Mouse (Mus musculus) kidney, postnatal 4 days (tissue): ENCODE data around the gene Tmem233.

Source experiments
- DNase-seq, 2 experiments: peaks; one replicate each; pipeline ENCODE4 v3.0.0; 2021; ENCODE audit warnings: mixed read lengths in 2 of 2

Tmem233 gene

DNA sequence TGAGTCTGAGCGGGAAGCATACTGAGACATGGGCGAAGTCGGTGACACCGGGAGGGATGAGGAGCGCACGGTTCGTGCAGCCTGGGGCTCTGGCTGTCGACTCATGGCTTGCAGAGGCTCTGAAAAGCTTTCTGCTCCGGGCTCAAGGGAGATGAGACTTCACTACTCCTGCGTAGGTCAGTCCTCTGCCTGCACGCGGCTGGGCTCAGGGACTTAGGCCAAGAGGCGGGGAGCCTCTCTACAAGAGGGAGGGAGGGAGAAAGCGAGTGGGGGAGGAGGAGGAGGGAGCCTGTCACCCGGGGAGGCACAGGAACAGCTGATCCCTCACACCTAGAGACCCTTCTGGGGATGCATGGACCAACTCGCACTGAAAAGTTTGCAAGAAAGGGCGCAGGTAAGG is at the start of gene Tmem233:
TSS of gene Tmem233 (minus strand) at position 164 of the 400 bp plus-strand sequence.
- DNase-seq = peak; percentile 2 to 10

DNA sequence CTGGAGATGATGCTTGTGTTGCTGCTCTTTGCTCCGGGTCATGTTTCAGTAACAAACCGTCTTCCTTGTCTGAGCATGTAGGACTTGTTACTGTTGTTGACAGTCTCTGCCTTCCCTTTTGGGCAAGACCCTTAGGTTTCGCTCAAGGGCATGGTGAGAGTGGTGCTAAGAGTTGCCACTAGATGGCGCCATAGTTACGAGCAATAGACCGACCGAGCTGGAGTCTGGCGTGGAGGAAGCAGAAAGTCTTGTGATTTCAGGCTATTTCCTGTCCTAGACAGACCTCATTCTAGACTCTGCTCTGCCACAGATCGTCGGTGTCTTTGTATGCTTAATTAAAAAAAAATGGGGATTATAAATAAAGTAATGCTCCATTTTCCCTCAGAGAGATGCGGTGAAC is 40.3 kb upstream of the Tmem233 start:
- peak; percentile 84 to 86 for DNase-seq

DNA sequence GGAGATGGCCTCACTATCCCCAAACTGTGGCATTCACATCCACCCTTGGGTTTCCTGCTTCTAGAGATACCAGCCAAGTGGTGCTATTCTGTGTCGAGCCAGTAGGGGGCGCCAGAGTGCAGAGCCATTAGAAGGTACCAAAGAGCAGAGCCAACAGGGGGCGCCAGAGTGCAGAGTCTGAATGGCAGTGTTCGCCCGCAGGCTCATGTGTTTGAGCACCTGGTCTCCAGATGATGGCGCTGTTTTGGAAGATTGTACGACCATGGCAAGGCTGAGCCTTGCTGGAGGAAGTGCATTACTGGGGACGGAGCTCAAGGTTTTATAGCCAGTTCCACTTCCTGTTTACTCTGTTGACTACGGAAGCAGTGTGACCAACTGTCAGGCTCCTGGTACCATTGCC is 33.5 kb upstream of the Tmem233 start:
- DNase-seq = peak; percentile 63 to 68

DNA sequence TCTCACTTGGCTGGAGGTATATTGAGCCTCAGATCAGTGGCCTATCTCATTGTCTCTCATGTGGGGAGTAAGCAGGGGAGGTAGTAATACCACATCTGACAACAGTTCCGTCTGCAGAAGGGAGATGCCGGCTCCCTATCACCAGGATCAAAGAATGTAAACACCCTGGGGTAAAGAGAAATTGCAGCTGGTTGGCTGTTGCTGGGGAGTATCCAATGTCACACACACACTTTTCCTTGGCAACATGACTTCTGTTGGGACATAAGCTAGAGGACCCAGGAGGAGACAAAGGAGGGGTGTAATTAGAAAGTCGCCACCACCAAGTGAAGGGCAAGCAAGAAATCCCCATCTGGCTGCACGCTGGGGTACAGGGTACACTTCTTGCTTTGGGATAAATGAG is 33.1 kb upstream of the Tmem233 start:
- DNase-seq = no peak

GRCm38 (mm10) chr5:116115071-116115834 is 32.2 kb upstream of the Tmem233 start:
- DNase-seq = no peak

DNA sequence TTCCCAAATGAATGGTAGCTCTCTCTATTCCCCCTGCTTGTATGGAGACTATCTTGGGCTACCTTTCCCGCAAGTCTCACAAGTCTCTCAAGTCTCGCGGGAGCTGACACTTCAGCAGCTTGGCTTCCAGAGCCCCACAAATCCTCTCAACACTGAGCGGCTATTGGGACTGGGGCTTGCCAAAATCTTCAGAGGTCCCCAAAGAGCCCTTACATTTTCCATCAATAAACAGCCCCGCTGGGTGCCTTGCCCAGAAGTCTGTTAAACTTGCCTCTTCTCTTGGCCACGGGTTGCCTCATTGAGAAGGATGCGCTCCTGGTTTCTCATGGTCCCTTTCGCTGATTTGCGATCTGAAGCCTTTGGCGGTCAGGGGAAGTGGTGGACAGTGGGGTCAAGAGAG is 25.6 kb upstream of the Tmem233 start:
- no peak for DNase-seq

DNA sequence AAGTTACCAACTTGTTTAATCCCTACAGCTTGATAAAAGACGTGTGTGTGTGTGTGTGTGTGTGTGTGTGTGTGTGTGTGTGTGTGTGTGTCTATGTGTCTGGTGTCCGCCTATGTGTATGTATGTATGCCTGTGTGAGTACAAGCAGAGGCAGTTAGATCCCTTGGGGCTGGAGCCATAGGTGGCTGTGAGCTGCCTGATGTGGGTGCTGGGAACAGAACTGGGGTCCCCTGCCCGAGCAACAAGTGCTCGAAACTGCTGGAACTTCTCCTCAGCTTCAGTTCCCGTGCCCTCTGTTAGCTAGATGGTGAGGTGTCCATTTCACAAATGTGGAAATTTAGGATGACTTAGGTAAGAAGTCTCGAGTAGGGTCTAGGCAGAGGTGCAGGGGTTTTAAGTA is 1.2 kb upstream of the Tmem233 start:
- no peak for DNase-seq

DNA sequence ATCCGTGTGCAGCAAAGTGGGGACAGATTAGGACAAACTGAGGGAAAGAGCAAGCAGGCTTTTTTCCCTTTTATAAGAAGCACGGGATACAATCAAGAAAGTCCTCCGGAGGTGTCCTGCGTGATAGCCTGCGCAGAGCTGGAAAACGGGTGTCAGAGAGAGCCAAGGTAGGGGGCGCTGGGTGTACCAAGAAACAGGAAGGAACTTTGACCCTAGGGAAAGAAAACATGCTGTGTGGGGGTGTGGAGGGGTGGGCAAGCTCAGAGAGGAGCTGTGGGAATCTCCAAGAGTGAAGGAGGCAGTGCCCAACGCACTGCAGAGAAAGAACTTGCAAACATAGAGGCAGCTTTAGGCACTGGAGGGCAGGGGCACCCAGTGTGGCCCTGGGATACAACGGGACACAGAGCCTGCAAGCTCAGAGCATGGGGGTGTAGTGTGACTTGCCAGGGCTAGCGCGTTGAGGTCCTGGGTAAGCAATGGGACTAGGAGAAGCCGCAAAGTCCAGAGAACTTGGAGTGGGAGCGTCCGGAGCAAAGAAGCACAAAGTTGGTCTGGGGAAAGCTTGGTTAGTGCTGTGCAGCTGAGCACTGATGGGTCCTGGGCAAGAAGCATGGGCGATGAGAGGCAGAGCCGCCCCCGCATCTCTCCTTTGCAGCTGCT is 673 bp downstream of the Tmem233 start:
- DNase-seq = peak in 1 of 2 experiments; percentile 3

DNA sequence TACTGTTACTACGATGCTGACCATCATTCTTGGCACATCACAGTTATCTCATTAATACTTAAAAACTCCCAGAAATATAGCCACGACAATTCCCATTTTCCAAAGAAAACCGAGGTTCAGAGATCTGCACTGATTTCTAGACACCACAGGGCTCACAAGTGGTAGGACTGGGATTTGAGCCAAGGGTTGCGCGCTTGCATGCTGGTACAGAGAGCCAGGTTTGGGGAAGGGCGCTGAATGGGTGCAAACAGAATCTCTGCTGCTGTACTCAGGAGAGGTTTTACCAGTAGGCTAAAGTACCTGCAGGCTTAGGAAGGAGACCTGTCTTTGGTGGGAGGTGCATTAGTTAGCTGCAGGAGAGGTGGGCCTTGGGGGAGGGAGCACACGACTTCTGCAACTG is 1.4 kb downstream of the Tmem233 start:
- no peak for DNase-seq

GRCm38 (mm10) chr5:116080736-116081135 is 2.3 kb downstream of the Tmem233 start:
- DNase-seq = no peak

GRCm38 (mm10) chr5:116069618-116070017 is 13.4 kb downstream of the Tmem233 start:
- no peak for DNase-seq

DNA sequence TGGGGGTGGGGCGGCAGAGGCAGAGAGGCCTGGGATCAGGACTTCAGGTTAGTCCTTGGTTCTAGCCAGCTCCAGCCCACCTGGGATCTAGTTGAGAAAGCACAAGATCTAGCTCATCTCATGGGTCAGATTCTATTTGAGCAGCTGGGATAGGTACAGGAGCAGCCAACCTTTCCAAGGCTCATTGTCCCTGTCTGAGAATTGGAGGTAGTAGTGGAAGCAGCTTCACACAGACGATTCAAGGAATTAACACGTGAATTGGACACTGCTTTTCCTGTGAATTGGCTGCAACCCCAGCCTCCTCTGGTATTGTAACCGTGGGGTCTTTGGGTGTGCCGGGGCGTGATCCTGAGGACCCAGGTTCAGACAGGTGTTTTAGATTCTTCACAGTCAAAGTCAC is 30.2 kb downstream of the Tmem233 start:
- no peak for DNase-seq

DNA sequence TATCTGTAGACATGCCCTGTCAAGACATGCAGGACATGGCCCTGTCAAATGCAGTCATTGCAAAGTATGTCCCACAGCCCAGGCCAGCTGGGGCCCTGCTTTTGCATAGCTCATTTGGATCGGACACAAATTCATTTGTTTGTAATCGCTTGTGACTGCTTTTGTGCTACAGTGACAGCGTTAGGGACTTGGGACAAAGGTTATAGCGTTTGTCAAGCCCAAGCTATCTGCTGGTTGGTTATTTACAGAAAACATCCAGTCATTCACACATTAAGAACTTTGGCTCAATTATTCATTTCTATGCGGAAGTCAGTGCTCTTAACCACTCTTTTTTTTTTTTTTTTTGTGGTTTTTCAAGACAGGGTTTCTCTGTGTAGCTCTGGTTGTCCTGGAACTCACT is 30.9 kb downstream of the Tmem233 start:
- DNase-seq = no peak

DNA sequence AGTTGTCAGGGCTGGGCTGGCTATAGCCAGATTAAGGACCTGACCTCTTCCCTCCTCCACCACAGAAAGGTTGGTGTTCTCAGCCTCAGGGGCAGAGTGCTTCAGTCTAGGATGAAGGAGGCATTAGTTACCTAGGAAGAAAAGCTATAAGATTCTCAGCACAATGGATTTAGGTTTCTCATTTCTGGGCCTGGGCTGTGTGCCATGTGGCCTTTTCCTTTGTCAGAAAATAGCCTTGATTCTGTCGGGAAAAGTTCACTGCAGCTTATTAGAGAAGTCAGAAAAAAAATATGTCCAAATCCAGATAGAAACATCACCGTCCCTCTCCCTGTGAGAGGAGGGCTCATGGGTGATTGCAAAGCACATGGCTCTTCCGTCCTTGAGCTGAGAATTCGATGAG is 33.2 kb downstream of the Tmem233 start:
- no peak for DNase-seq

DNA sequence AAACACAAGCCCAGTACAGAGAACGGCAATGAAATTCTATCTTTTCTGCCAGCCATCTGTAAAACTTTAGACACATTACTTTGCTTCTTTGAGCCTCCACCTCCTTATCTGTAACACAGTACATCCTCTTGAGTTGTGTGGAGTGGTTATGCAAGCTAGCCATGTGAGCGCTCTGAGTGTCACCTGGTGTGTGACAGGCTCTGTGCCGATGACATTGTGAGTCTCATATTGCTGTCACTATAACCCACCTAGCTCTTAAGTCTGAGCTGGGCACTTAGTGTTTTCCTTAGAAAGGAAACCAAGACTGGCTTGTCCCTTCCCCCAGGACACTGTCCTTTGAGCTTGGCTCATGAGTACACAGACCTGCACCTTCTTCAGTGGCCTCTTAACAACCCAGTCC is 34.7 kb downstream of the Tmem233 start:
- no peak for DNase-seq

DNA sequence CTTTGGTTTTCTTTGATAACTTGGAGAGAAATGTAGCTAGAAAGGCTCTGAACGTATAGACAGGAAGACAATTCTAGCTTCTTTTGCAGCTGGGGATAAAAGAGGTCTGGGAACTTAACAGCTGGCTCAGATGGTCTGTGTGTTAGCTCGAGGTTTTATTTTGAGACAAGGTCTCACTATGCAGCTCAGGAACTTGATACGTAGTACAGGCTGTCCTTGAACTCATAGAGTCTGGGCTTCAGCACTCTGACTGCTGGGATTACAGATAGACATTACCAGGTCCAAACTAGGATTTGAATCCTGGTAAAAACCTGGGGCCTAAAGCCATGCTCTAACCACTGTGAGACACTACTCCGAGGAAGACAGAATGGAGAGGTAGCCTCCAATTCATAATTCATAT is 36.8 kb downstream of the Tmem233 start:
- DNase-seq = no peak

DNA sequence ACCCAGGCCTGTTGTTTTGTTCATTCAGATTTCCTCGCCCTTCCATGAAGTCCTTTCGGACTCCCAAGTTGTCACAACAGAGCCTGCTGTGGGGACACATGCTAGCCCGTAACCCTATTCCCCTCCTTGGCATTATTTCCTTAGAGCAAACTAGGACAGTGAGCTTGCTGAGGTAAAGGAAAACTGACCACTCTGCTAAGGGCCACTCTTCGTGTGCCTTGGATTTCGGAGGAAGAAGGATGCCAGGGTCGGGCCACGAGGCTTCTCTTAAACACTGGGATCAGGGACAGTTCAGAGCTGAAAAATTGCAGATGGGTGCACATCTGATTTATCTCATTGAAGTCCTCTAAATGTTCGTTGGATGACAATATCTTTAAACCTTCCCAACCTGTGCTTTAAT is 37.5 kb downstream of the Tmem233 start:
- no peak for DNase-seq

DNA sequence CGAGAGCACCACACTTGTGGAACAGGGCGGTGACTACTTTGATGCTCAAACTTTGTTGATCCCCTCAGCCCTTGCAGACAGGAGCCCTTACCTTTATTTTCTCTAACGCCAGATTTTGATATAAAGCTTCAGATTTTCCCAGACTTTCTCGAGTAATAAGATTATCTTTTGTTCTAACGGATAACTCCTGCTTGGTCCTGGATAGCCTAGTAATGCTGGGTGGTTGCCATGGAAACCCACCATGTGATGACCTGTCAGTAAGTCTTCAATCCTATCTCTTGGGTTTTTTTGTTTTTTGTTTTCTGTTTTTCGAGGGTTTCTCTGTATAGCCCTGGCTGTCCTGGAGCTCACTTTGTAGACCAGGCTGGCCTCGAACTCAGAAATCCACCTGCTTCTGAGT is 40.8 kb downstream of the Tmem233 start:
- no peak for DNase-seq

GRCm38 (mm10) chr5:116039706-116040105 is 43.3 kb downstream of the Tmem233 start:
- DNase-seq = no peak

DNA sequence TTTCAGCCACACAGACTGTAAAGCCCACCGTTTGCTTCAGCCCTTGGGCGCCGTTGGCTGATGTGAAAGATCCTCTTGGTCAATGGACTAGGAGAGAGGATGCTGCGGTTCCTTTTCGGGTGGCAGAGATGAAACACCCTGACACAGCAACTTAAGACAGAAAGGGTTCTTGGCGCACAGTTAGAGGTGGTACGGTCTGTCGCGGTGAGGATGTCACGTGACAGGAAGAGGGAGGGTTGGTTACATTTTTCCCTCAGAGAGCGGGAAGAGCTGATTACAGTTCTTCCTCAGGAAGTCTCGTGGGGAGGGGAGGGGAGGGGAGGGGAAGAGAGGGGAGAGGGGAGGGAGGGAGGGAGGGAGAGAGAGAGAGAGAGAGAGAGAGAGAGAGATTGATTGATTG is 45.3 kb downstream of the Tmem233 start:
- no peak for DNase-seq

DNA sequence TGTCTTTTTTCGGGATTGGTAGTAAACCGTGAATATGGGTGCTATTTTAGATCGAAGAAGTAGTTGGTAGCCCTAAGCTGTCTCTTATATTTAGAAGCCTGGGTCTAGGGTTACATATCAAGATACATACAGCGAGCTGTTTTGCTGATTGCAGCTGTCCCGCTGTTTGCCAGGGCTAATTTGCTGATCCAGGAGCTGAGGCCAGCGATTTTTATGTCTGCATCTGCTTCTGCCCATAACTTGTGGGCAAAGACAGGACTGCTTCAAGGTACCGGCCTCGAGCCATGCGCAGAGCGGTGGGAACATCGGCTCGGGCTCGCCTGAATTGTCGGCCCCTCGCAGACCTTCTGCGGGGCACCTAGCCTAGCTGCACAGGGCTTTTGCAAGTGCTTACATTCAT is 46.6 kb downstream of the Tmem233 start:
- no peak for DNase-seq

DNA sequence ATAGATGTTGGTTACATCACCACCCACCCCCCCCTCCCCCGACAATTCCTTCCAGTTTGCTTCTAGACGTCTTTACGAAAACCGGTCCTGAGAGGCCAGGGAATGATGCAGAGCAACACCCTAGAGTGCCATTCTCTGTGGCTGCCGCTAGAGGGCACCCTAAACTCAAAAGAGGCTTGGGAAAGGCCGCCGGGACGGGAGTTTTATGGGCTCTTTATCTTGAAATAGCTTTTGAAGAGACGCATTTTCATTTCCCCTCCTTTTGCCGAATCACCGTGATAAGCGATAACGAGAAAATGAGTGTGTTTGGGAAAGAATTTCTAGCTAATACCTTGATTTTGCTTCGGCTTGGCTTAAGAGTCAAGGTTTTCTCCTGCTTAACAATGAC is 51.9 kb downstream of the Tmem233 start:
- peak; percentile 79 to 80 for DNase-seq

DNA sequence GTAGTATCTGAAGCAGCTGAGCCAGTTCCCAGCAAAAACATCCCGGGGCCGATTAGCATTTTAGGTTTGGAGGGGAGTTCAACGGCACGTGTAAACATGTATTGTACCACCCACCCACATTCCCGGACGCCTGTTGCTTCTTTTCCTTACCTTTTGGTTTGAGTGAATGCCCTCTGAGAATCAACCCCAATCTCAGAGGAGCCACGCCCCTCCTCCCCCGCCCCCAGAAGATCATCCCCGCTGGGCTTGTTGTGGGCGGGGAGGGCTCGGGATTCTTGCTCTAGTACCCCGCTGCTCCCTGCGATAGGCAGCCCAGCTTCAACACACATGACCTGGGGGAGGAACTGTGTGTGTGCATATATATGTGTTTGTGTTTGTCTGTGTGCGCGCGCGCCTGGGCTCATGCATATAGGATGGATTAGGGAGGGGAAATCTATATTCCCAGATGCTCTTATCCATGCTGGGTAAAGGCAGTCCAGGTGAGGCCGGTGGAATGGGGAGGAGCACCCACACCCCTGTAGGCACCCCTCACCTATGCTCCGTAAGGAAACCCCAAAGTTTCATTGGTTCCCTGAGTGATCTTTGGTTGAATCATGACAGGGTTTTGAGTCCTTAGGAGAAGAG is 52.4 kb downstream of the Tmem233 start:
- DNase-seq = no peak

DNA sequence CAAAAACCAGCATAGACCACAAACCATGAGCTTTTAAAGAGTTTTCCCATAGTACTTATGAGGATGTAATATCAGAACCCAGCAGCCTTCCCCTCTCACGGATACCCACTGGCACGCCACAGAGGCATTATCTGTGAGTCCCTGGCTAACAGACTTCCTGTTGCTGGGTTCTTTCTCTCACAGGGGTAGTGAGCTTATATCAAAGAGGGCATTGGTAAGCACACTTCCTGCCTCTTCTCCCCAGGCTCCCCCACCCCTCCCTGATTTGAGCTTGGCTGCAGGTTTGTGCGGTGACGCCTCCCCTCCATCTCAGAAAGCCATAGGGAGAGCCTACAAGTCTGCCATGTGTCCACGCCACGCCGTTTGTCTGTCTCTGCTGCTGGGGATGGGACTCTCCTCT is 54.0 kb downstream of the Tmem233 start:
- no peak for DNase-seq
